Mouse (Mus musculus) ES-Bruce4 (cell line): ENCODE measurements at regions not wholly inside any gene's neighbourhood (a gene's known extent, or its start where the extent isn't known, plus 50 kb on each side); places are given as distances from the start of the nearest gene placed in this dataset.
A peak's percentile ranks its signal among the peaks of the same experiment; 100 is the strongest.
"Not testable (repeated sequence)": the region's sequence is repeated elsewhere in the genome, so short reads cannot be mapped to it uniquely, and the experiment has no call there.

Experiments
- H3K27ac ChIP-seq: 2 replicates; pipeline ENCODE4 v1.5.1; 2012; ENCODE audit warnings: low read length, inconsistent platforms; ENCODE audit not compliant: insufficient read depth
- H3K27me3 ChIP-seq: 2 replicates; pipeline ENCODE4 v1.6.1; 2012; ENCODE audit warnings: mild to moderate bottlenecking, low read length, inconsistent platforms; ENCODE audit not compliant: control insufficient read depth, poor library complexity, insufficient read depth, severe bottlenecking
- H3K36me3 ChIP-seq: 2 replicates; pipeline ENCODE4 v1.6.1; 2012; ENCODE audit warnings: inconsistent platforms, mild to moderate bottlenecking, low read length, moderate library complexity; ENCODE audit not compliant: control insufficient read depth, poor library complexity, insufficient read depth, severe bottlenecking
- H3K4me1 ChIP-seq: one replicate; pipeline ENCODE4 v1.8.1; 2011; ENCODE audit warnings: low read length; ENCODE audit not compliant: control insufficient read depth, insufficient read depth
- H3K4me3 ChIP-seq: 2 replicates; pipeline ENCODE4 v1.5.1; 2011; ENCODE audit warnings: low read depth, mild to moderate bottlenecking, low read length
- H3K9ac ChIP-seq: 2 replicates; pipeline ENCODE4 v1.6.1; 2012; ENCODE audit warnings: low read depth, mild to moderate bottlenecking, inconsistent platforms; ENCODE audit not compliant: poor library complexity, severe bottlenecking
- H3K9me3 ChIP-seq: replicated peaks from 2 replicates; pipeline ENCODE4 v1.6.1; 2012; ENCODE audit warnings: mild to moderate bottlenecking, low read length, inconsistent platforms; ENCODE audit not compliant: control insufficient read depth, poor library complexity, insufficient read depth, severe bottlenecking
- CTCF ChIP-seq: IDR thresholded peaks from one replicate; pipeline ENCODE4 v1.8.1; 2011; ENCODE audit warnings: low read depth, low read length
- EP300 ChIP-seq: IDR thresholded peaks from 2 replicates; pipeline ENCODE4 v1.6.1; 2011; ENCODE audit warnings: low read depth, low read length; ENCODE audit not compliant: insufficient read depth
- POLR2A ChIP-seq: IDR thresholded peaks from one replicate; pipeline ENCODE4 v1.8.1; 2011; ENCODE audit warnings: low read length; ENCODE audit not compliant: insufficient read depth

GRCm38 (mm10) chr8:86258011-86258410 is 322.5 kb downstream of the Abcc12 start:
- no peak overlapping the region for H3K4me3 ChIP-seq
- H3K36me3 ChIP-seq, result no peaks in the 10 kb centered on the region
- H3K27me3 ChIP-seq, result no peaks in the 10 kb centered on the region
- TF ChIP-seq EP300 (no peak), CTCF (no peak), POLR2A (no peak)
- H3K9ac ChIP-seq, result no peak overlapping the region
- no peak overlapping the region for H3K27ac ChIP-seq
- H3K9me3 ChIP-seq, result no peaks in the 10 kb centered on the region
- no peaks in the 10 kb centered on the region for H3K4me1 ChIP-seq

GRCm38 (mm10) chr8:86255431-86255830 is 325.1 kb downstream of the Abcc12 start:
- H3K27me3 ChIP-seq, result no peaks in the 10 kb centered on the region
- no peaks in the 10 kb centered on the region for H3K9me3 ChIP-seq
- no peak overlapping the region for H3K27ac ChIP-seq
- TF ChIP-seq CTCF, result no peak
- TF ChIP-seq POLR2A, result no peak
- TF ChIP-seq EP300, result no peak
- no peak overlapping the region for H3K4me3 ChIP-seq
- H3K4me1 ChIP-seq, result no peaks in the 10 kb centered on the region
- no peak overlapping the region for H3K9ac ChIP-seq
- H3K36me3 ChIP-seq, result no peaks in the 10 kb centered on the region

GRCm38 (mm10) chr8:86254680-86255079 is 325.8 kb downstream of the Abcc12 start:
- no peaks in the 10 kb centered on the region for H3K4me1 ChIP-seq
- H3K4me3 ChIP-seq, result no peak overlapping the region
- H3K36me3 ChIP-seq, result no peaks in the 10 kb centered on the region
- no peaks in the 10 kb centered on the region for H3K27me3 ChIP-seq
- TF ChIP-seq POLR2A, result no peak
- no peak for TF ChIP-seq CTCF
- no peak for TF ChIP-seq EP300
- no peak overlapping the region for H3K27ac ChIP-seq
- H3K9me3 ChIP-seq, result no peaks in the 10 kb centered on the region
- no peak overlapping the region for H3K9ac ChIP-seq

GRCm38 (mm10) chr8:86252696-86253355 is 327.7 kb downstream of the Abcc12 start:
- Histone ChIP-seq H3K36me3 (no peaks in the 10 kb centered on the region), H3K27ac (no peak overlapping the region), H3K4me1 (no peaks in the 10 kb centered on the region), H3K9ac (no peak overlapping the region), H3K4me3 (no peak overlapping the region), H3K27me3 (no peaks in the 10 kb centered on the region), H3K9me3 (no peaks in the 10 kb centered on the region)
- TF ChIP-seq EP300, result no peak

GRCm38 (mm10) chr8:86234696-86235095 is 345.8 kb downstream of the Abcc12 start:
- no peak for TF ChIP-seq EP300
- TF ChIP-seq POLR2A, result no peak
- no peak for TF ChIP-seq CTCF
- H3K4me1 ChIP-seq, result no peaks in the 10 kb centered on the region
- H3K4me3 ChIP-seq, result no peak overlapping the region
- no peak overlapping the region for H3K9ac ChIP-seq
- no peak overlapping the region for H3K27ac ChIP-seq
- H3K9me3 ChIP-seq, result no peaks in the 10 kb centered on the region; the same call in 1 of the 2 replicates
- H3K27me3 ChIP-seq, result no peaks in the 10 kb centered on the region; the same call in 1 of the 2 replicates
- no peaks in the 10 kb centered on the region for H3K36me3 ChIP-seq

GRCm38 (mm10) chr8:86231994-86232393 is 348.5 kb downstream of the Abcc12 start:
- H3K4me1 ChIP-seq, H3K9me3 ChIP-seq, H3K9ac ChIP-seq, H3K27me3 ChIP-seq, H3K27ac ChIP-seq, H3K36me3 ChIP-seq, H3K4me3 ChIP-seq: not testable (repeated sequence)
- TF ChIP-seq CTCF, result peak; percentile 8
